Mouse (Mus musculus) limb, embryonic 12.5 days (tissue): Measurements from ENCODE around the gene Ift74. TPM values are rescaled to one million over a fixed set of nuclear protein-coding genes. Genes with fewer than 3 reads are reported as not detected.
"Not testable (repeated sequence)": the region's sequence is repeated elsewhere in the genome, so short reads cannot be mapped to it uniquely, and the experiment has no call there.

ENCODE experiments used
- ATAC-seq: fragments of 200-750 bp; cut with Nextera tagmentation; 2 replicates; pipeline ENCODE4 v1.8.0; 2017; ENCODE audit warnings: low read depth, moderate TSS enrichment; ENCODE audit not compliant: insufficient number of reproducible peaks, insufficient read depth, low FRiP score, low TSS enrichment
- H3K27ac ChIP-seq: fragments of 300-500 bp; sonication (generic); 2 replicates; pipeline ENCODE4 v1.5.1; 2016; ENCODE audit warnings: mild to moderate bottlenecking, moderate library complexity
- H3K27me3 ChIP-seq: fragments of 300-500 bp; sonication (generic); 2 replicates; pipeline ENCODE4 v1.6.1; 2016; ENCODE audit warnings: mild to moderate bottlenecking, moderate library complexity
- H3K36me3 ChIP-seq: fragments of 300-500 bp; sonication (generic); 2 replicates; pipeline ENCODE4 v1.6.1; 2016; ENCODE audit warnings: mild to moderate bottlenecking, moderate library complexity
- H3K4me1 ChIP-seq: fragments of 300-500 bp; sonication (generic); replicated peaks from 2 replicates; pipeline ENCODE4 v1.6.1; 2016
- H3K4me2 ChIP-seq: fragments of 300-500 bp; sonication (generic); 2 replicates; pipeline ENCODE4 v1.6.1; 2016; ENCODE audit warnings: mild to moderate bottlenecking, moderate library complexity
- H3K4me3 ChIP-seq: fragments of 300-500 bp; sonication (generic); replicated peaks from 2 replicates; pipeline ENCODE4 v1.5.1; 2016; ENCODE audit warnings: mild to moderate bottlenecking
- H3K9ac ChIP-seq: fragments of 300-500 bp; sonication (generic); replicated peaks from 2 replicates; pipeline ENCODE4 v1.6.1; 2016; ENCODE audit warnings: mild to moderate bottlenecking, moderate library complexity
- H3K9me3 ChIP-seq: fragments of 300-500 bp; sonication (generic); 2 replicates; pipeline ENCODE4 v1.6.1; 2016; ENCODE audit warnings: mild to moderate bottlenecking, moderate library complexity
- WGBS: fragments of 180-500 bp; shearing (Covaris S2); methylation state at CpG from one replicate; pipeline ENCODE4 v1.1.7; 2016; 5-methylcytosine and 5-hydroxymethylcytosine counted together
- polyA plus RNA-seq: library from polyadenylated mRNA; unstranded; fragments of >200 nt; fragmentation: Nextera tagmentation; extraction: Ambion mirVana; gene quantifications from 2 replicates; pipeline ENCODE4 v1.2.1, GENCODE M21; 2016

The Ift74 gene
- polyA plus RNA-seq, 1 experiment from 2014 or later = 51.8 TPM

GRCm38 (mm10) chr4:94620077-94620476 is 5.8 kb downstream of the Ift74 start:
- Histone ChIP-seq H3K9ac (no peak overlapping the region), H3K4me3 (no peak overlapping the region), H3K4me2 (no peak overlapping the region), H3K27me3 (no peaks in the 10 kb centered on the region), H3K27ac (no peak overlapping the region), H3K9me3 (no peaks in the 10 kb centered on the region), H3K36me3 (peaks cover 18% of the 10 kb centered on the region), H3K4me1 (peaks cover 8% of the 10 kb centered on the region; the same call in 1 of the 2 replicates)
- ATAC-seq = no peak
- 87% methylated on average over 2 of the region's 2 CpGs for WGBS

GRCm38 (mm10) chr4:94643141-94643540 is 28.9 kb downstream of the Ift74 start:
- Histone ChIP-seq H3K36me3 (peaks cover 13% of the 10 kb centered on the region; the same call in 1 of the 2 replicates), H3K27ac (no peak overlapping the region), H3K4me2 (no peak overlapping the region), H3K4me1 (no peaks in the 10 kb centered on the region), H3K9me3 (no peaks in the 10 kb centered on the region), H3K27me3 (no peaks in the 10 kb centered on the region), H3K9ac (no peak overlapping the region), H3K4me3 (no peak overlapping the region)
- ATAC-seq = no peak
- 97% methylated on average over 2 of the region's 2 CpGs for WGBS

GRCm38 (mm10) chr4:94649920-94650319 is 35.6 kb downstream of the Ift74 start, which contains the start of gene Lrrc19:
Gene Lrrc19, minus strand, starts transcription at chr4:94650144.
- no peaks in the 10 kb centered on the region for H3K27me3 ChIP-seq
- no peak within 1 kb of the TSS for H3K4me3 ChIP-seq
- no peak within 1 kb of the TSS for H3K9ac ChIP-seq
- peaks cover 13% of the 10 kb centered on the region for H3K36me3 ChIP-seq
- no peaks in the 10 kb centered on the region for H3K4me1 ChIP-seq
- 60% methylated on average over 3 of the region's 3 CpGs for WGBS
- H3K27ac ChIP-seq = no peak within 1 kb of the TSS
- ATAC-seq = no peak
- H3K9me3 ChIP-seq = no peaks in the 10 kb centered on the region
- no peak within 1 kb of the TSS for H3K4me2 ChIP-seq

- not testable (repeated sequence) for H3K4me2 ChIP-seq, H3K9ac ChIP-seq, ATAC-seq, H3K27ac ChIP-seq, H3K4me1 ChIP-seq, H3K27me3 ChIP-seq, H3K9me3 ChIP-seq, H3K4me3 ChIP-seq
- H3K36me3 ChIP-seq = peaks cover 20% of the 10 kb centered on the region
- WGBS = 69% methylated on average over 5 of the region's 5 CpGs
Observed at GRCm38 (mm10) chr4:94650426-94651175, 36.3 kb downstream of the Ift74 start.

GRCm38 (mm10) chr4:94669718-94670117 is 55.4 kb downstream of the Ift74 start:
- H3K9me3 ChIP-seq = no peaks in the 10 kb centered on the region
- no peak overlapping the region for H3K9ac ChIP-seq
- H3K27ac ChIP-seq = no peak overlapping the region
- H3K27me3 ChIP-seq = no peaks in the 10 kb centered on the region
- no peak for ATAC-seq
- no peaks in the 10 kb centered on the region for H3K4me1 ChIP-seq
- 57% methylated on average over 1 of the region's 1 CpGs for WGBS
- H3K36me3 ChIP-seq = 0 out of 2 replicates have a peak, but pooled peaks cover 7% of the 10 kb centered on the region
- no peak overlapping the region for H3K4me3 ChIP-seq
- H3K4me2 ChIP-seq = no peak overlapping the region

- no peaks in the 10 kb centered on the region for H3K4me1 ChIP-seq
- H3K27me3 ChIP-seq = no peaks in the 10 kb centered on the region
- H3K27ac ChIP-seq = no peak overlapping the region
- H3K36me3 ChIP-seq = peaks cover 32% of the 10 kb centered on the region
- no peaks in the 10 kb centered on the region for H3K9me3 ChIP-seq
- no peak overlapping the region for H3K9ac ChIP-seq
- no peak for ATAC-seq
- H3K4me2 ChIP-seq = no peak overlapping the region
- no peak overlapping the region for H3K4me3 ChIP-seq
- WGBS = 95% methylated on average over 2 of the region's 2 CpGs
Observed at GRCm38 (mm10) chr4:94680662-94681061, 66.4 kb downstream of the Ift74 start.

GRCm38 (mm10) chr4:94681181-94681580 is 66.9 kb downstream of the Ift74 start:
- H3K36me3 ChIP-seq = peaks cover 37% of the 10 kb centered on the region
- H3K27me3 ChIP-seq = no peaks in the 10 kb centered on the region
- no peak for ATAC-seq
- H3K9me3 ChIP-seq = no peaks in the 10 kb centered on the region
- H3K4me2 ChIP-seq = no peak overlapping the region
- 95% methylated on average over 2 of the region's 2 CpGs for WGBS
- no peaks in the 10 kb centered on the region for H3K4me1 ChIP-seq
- H3K4me3 ChIP-seq = no peak overlapping the region
- no peak overlapping the region for H3K9ac ChIP-seq
- no peak overlapping the region for H3K27ac ChIP-seq

GRCm38 (mm10) chr4:94682029-94682428 is 67.7 kb downstream of the Ift74 start:
- Histone ChIP-seq H3K4me3 (no peak overlapping the region), H3K4me1 (no peaks in the 10 kb centered on the region), H3K27me3 (no peaks in the 10 kb centered on the region), H3K36me3 (peaks cover 43% of the 10 kb centered on the region), H3K9ac (no peak overlapping the region), H3K4me2 (no peak overlapping the region), H3K27ac (no peak overlapping the region), H3K9me3 (no peaks in the 10 kb centered on the region)
- ATAC-seq = no peak
- 78% methylated on average over 1 of the region's 1 CpGs for WGBS

GRCm38 (mm10) chr4:94683305-94683704 is 69.0 kb downstream of the Ift74 start:
- Histone ChIP-seq H3K27ac (no peak overlapping the region), H3K36me3 (peaks cover 56% of the 10 kb centered on the region), H3K4me2 (no peak overlapping the region), H3K4me3 (no peak overlapping the region), H3K9me3 (no peaks in the 10 kb centered on the region), H3K4me1 (no peaks in the 10 kb centered on the region), H3K9ac (no peak overlapping the region), H3K27me3 (no peaks in the 10 kb centered on the region)
- no peak for ATAC-seq
- WGBS = 84% methylated on average over 5 of the region's 5 CpGs

GRCm38 (mm10) chr4:94689804-94690203 is 75.5 kb downstream of the Ift74 start:
- H3K4me1 ChIP-seq, H3K4me3 ChIP-seq, H3K4me2 ChIP-seq, H3K9ac ChIP-seq, H3K9me3 ChIP-seq, ATAC-seq, H3K27me3 ChIP-seq, H3K27ac ChIP-seq: not testable (repeated sequence)
- WGBS = 88% methylated on average over 2 of the region's 2 CpGs
- H3K36me3 ChIP-seq = peaks cover 48% of the 10 kb centered on the region

GRCm38 (mm10) chr4:94691078-94691477 is 76.8 kb downstream of the Ift74 start:
- Histone ChIP-seq H3K27ac (no peak overlapping the region), H3K27me3 (no peaks in the 10 kb centered on the region), H3K9me3 (no peaks in the 10 kb centered on the region), H3K36me3 (peaks cover 41% of the 10 kb centered on the region), H3K4me1 (no peaks in the 10 kb centered on the region), H3K4me2 (no peak overlapping the region), H3K4me3 (no peak overlapping the region), H3K9ac (no peak overlapping the region)
- WGBS = 86% methylated on average over 4 of the region's 4 CpGs
- ATAC-seq = no peak

GRCm38 (mm10) chr4:94692175-94692574 is 77.9 kb downstream of the Ift74 start:
- Histone ChIP-seq H3K4me1 (no peaks in the 10 kb centered on the region), H3K9ac (no peak overlapping the region), H3K27ac (no peak overlapping the region), H3K27me3 (no peaks in the 10 kb centered on the region), H3K36me3 (peaks cover 33% of the 10 kb centered on the region), H3K4me3 (no peak overlapping the region), H3K9me3 (no peaks in the 10 kb centered on the region), H3K4me2 (no peak overlapping the region)
- no peak for ATAC-seq
- WGBS = 86% methylated on average over 2 of the region's 2 CpGs
